Mouse (Mus musculus) liver, embryonic 14.5 days (tissue): Measurements from ENCODE around the gene Mpv17.

ENCODE experiments used
- CTCF ChIP-seq: IDR thresholded peaks from 2 replicates; pipeline ENCODE4 v1.5.1; 2016; ENCODE audit warnings: antibody characterized with exemption, low read depth, control low read depth
- EP300 ChIP-seq: IDR thresholded peaks from 2 replicates; pipeline ENCODE4 v1.6.1; 2016; ENCODE audit warnings: antibody characterized with exemption, low read depth

DNA sequence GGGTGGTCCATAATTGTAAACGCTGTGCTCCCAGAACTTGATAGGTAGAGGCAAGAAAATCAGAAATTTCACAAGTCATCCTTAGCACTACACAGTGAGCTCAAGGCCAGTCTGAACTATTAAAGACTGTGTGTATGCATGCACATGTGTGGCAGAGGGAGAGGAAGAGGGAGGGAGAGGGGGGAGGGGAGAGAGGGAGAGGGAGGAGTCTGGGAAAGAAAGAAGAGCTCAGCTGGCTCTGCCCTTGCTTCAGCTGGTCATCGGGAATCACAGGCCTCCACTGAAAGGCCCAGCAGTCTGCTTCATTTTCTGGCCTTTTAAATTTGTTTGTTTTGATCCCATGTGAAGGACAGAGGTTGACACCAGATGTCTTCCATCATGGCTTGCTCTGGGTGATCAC lies 30.6 kb downstream of the Mpv17 start:
- TF ChIP-seq CTCF (no peak), EP300 (no peak)
